Mouse (Mus musculus) cerebellum, adult (tissue): ENCODE data around the gene Tmem81.
A peak's percentile ranks its signal among the peaks of the same experiment; 100 is the strongest.

Experiments used
- ATAC-seq: cut with Nextera tagmentation; 2 replicates; pipeline ENCODE4 v1.9.2; 2017; ENCODE audit warnings: mild to moderate bottlenecking, moderate library complexity, mixed read lengths; ENCODE audit not compliant: insufficient number of reproducible peaks, low FRiP score, low TSS enrichment

Gene Tmem81

GRCm38 (mm10) chr1:132557901-132558631, 52.0 kb downstream of the Tmem81 start:
- peak; percentile 54; the same call in 1 of the 2 replicates for ATAC-seq
